Mouse (Mus musculus): ENCODE results near the gene B230118H07Rik. TPM values are rescaled to one million over a fixed set of nuclear protein-coding genes. Genes with fewer than 3 reads are reported as not detected.

B230118H07Rik gene
- polyA plus RNA-seq (2014; fragmentation: Illumina TruSeq; extraction: RNeasy Lipid Tissue Mini Kit (QIAGEN cat#74804); ENCODE audit: low read depth, low replicate concordance), result 525 TPM

DNA sequence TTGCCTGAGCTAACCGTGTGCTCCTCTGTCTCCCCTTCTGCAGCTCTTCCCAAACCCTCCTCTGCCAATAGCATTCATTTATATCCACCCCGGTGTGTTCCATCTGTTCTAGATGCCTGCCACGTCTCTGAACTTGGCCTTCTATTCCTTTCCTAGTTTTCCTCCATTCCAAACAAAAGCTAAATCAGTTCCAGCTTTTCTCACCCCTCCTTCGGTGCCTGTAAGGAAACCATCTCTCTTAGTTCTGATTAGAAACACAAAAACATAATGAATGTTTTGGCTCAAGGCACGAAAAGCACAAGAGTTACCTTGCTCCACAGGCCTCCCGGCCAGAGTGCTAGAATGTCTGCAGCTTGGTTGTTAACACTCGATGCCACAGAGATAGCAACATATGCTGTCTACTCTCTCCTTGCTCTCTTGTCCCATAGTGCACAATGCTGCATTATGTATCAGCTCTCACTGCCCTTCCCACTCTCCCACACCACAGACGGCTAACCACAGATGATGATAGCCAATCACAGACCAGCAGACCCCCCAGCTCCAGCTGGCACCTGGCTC is at the start of gene B230118H07Rik, which contains the start of gene Rag1:
Gene B230118H07Rik (minus strand): TSS at position 419 of the 558 bp plus-strand sequence.
Gene Rag1 (minus strand): TSS at position 388 of the 558 bp plus-strand sequence.

DNA sequence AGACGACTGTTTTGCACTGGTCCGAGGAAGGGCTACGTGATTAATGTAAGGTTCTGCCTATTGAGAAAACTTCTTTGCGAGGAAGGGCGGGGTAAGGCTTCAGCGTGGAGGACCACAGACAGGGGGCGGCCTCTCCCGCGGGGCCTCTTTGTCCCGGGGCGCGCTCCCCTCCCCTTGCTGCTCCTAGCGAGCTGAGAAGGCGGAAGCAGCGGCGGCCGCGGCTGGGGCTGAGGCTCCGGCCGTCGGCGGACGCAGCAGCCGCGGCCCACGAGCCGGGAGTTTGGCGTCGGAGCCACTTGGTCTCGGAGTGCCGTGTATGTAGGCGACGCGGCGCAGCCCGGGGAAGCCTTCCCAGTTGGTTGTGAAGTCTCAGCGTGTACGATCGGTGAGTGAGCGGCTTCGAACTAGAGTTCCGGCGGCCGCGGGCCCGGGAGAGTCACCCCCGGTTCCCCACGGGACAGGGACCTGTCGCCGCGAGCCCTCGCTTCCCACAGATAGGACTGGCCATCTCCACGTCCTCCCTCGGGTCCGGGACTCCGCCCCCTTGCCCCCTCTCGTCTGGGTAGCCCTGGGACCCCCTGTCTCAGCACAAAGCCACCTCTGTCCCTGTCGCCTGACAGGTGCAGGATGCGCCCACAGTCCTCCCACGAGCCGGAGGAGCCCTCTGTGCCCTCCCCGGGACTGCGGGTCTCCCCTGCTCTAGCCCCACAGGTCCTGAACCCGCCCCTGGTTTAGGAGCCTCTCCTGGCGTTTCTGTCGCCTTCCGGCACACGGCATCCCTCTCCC is 29.1 kb upstream of the B230118H07Rik start, which contains the start of gene Traf6:
Gene Traf6 (plus strand): TSS at position 194 of the 786 bp plus-strand sequence.

DNA sequence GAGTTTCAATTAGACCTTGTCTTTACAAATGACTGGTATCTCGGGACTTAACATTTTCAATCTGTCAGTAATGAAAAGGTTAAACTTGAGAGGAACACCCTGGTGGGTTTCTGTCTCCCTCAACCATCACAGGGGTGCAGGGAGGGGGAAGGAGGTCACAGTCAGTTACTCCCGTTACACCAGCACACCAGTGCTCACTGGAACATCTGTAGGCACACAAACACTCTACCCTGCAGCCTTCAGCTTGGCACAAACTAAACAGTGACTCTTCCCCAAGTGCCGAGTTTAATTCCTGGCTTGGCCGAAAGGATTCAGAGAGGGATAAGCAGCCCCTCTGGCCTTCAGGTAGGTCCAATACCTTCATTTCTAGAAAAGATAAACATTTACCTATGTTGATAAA is 24.8 kb downstream of the B230118H07Rik start, which contains the start of gene Rag2:
Gene Rag2 (plus strand): TSS at position 193 of the 400 bp plus-strand sequence.

Other genes with a start within 250 kb of the B230118H07Rik start
- gene Rag2, start 24.8 kb downstream of the B230118H07Rik start, polyA plus RNA-seq (2014; fragmentation: Illumina TruSeq; extraction: RNeasy Lipid Tissue Mini Kit (QIAGEN cat#74804); ENCODE audit: low read depth, low replicate concordance), result 2.5 TPM
- 0.43 TPM for gene Rag1, start within 50 bp of the B230118H07Rik start, polyA plus RNA-seq (2014; fragmentation: Illumina TruSeq; extraction: RNeasy Lipid Tissue Mini Kit (QIAGEN cat#74804); ENCODE audit: low read depth, low replicate concordance)
- 4.2 TPM for gene Traf6, start 28.9 kb upstream of the B230118H07Rik start, polyA plus RNA-seq (2014; fragmentation: Illumina TruSeq; extraction: RNeasy Lipid Tissue Mini Kit (QIAGEN cat#74804); ENCODE audit: low read depth, low replicate concordance)
- gene Prr5l, start 233.5 kb upstream of the B230118H07Rik start, polyA plus RNA-seq (2014; fragmentation: Illumina TruSeq; extraction: RNeasy Lipid Tissue Mini Kit (QIAGEN cat#74804); ENCODE audit: low read depth, low replicate concordance), result 0.70 TPM
- 0.90 TPM for gene Commd9, start 236.7 kb upstream of the B230118H07Rik start, polyA plus RNA-seq (2014; fragmentation: Illumina TruSeq; extraction: RNeasy Lipid Tissue Mini Kit (QIAGEN cat#74804); ENCODE audit: low read depth, low replicate concordance)